Mouse (Mus musculus) granulocyte monocyte progenitor cell, adult 5-6 weeks (primary cell): ENCODE results near the gene Otulin. TPM values are rescaled to one million over a fixed set of nuclear protein-coding genes. Genes with fewer than 3 reads are reported as not detected.

Source experiments
- ATAC-seq: replicated peaks from 2 replicates; pipeline ENCODE4 v1.8.0; 2016; ENCODE audit warnings: mild to moderate bottlenecking, moderate TSS enrichment, inconsistent platforms; ENCODE audit not compliant: poor library complexity, severe bottlenecking
- total RNA-seq, 2 experiments: library from RNA; stranded (forward) in 1 of 2; stranded (reverse) in 1 of 2; fragments of 200-712, 200-1000 nt in 1 of 2; fragments of >200 nt in 1 of 2; fragmentation: Nextera tagmentation in 1 of 2; gene quantifications; 2 replicates each; pipeline ENCODE4 v1.2.3; 2014 to 2017

Otulin gene
- total RNA-seq, 2 experiments from 2014 or later, result 41.3 to 74.2 TPM

DNA sequence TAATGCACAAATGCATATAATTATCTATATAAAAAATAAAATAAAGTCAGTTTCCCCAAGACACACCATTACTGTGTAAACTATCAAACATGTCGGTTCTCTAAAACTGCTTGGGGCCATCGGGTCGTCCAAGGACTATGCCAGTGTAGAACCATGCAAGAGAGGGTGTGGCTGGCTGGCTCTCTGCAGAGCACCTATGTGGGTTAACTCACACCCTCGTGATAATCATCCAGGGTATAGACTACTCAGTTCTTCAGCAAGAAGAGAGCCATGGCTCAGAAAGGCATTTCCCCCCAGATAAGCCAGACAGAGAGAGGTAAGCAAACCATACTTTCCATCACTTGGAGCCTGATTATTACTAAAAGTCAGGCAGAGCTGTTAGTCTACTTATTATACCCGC is 28.6 kb upstream of the Otulin start:
- ATAC-seq, result no peak

DNA sequence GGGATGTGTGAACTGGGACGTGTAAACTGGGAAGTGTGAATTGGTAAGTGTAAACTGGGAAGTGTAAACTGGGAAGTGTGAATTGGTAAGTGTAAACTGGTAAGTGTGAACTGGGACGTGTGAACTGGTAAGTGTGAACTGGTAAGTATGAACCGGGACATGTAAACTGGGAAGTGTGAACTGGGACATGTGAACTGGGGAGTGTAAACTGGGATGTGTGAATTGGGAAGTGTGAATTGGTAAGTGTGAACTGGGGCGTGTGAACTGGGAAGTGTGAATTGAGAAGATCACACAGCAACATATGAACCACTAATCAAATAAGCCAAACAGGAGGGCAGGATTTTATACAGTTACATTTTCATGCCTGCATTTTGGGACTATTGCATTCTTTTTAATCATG is 27.9 kb upstream of the Otulin start:
- no peak for ATAC-seq

GRCm38 (mm10) chr15:27657866-27658265 is 27.4 kb upstream of the Otulin start:
- ATAC-seq, result no peak

GRCm38 (mm10) chr15:27656626-27657025 is 26.1 kb upstream of the Otulin start:
- ATAC-seq, result no peak

DNA sequence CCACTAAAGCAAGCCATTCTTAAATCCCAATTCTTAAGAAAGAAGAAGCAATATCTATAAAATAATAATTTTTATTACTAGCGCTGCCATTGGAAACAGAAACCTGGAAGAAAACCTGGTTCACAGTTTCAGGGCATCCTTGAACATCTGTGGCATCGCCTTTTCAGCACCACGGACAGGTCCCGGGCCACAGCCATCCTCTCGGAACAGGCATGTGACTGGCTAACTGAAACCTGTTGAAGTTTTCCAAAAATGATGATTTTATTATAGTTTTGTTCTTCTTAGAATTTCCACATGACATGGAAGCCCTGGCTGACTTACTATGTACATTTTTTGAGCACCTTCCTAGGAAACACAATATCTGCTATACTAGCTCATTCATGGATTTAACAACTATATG is 24.5 kb upstream of the Otulin start:
- ATAC-seq, result 0 out of 2 replicates have a peak, but pooled peaks have one; percentile 30

- peak; percentile 50; the same call in 1 of the 2 replicates for ATAC-seq
These were observed 17.2 kb upstream of the Otulin start for GRCm38 (mm10) chr15:27647686-27648085.

DNA sequence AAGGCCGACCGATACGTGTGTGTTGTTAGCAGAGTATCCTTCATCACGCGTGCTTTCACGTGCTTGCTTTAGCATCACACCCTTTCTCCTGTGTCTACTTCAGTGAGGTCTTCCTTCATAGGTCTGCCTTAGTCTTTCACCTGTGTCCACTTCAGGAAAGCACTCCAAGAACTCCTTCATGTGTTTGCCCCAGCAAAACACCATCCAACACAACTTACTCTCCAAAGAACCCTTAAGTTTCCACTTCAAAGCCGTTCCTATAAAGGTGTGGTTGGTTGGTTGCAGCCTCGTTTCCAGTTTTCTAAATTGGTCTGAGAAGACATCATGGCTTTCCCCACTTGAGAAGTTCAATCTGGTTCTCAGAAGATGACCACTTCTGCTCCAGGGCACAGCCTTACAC is 16.2 kb upstream of the Otulin start:
- no peak for ATAC-seq

DNA sequence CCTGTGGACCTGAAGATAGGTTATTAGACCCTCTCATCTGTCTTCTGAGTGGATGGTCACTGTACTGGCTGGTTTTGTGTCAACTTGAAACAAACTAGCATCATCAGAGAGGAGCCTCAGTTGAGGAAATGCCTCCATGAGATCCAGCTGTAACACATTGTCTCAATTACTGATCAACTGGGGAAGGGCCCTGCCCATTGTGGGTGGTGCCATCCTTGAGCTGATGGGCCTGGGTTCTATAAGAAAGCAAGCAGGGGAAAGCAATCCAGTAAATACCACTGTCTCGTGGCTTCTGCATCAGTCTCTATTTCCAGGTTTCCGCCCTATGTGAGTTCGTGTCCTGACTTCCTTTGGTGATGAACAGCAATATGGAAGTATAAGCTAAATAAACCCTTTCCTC is 14.8 kb upstream of the Otulin start:
- ATAC-seq, result no peak

DNA sequence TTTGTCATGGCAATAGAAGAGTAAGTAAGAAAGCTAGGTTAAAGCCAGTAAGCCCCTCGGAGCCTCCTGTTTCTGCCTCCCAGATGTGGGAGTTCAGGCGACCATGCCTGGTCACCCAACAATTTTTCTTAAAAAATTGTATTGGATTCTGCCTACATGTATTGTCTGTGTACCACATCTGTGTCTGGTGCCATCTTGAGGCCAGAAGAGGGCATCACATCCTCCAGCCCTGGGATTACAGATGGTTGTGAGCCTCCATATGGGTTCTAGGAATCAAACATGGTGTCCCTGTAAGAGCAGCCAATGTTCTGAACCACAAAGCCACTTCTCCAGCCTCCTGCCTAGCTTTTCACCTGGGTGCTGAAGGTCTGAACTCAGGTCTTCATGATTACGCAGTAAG is 12.4 kb upstream of the Otulin start:
- ATAC-seq, result peak; percentile 90

DNA sequence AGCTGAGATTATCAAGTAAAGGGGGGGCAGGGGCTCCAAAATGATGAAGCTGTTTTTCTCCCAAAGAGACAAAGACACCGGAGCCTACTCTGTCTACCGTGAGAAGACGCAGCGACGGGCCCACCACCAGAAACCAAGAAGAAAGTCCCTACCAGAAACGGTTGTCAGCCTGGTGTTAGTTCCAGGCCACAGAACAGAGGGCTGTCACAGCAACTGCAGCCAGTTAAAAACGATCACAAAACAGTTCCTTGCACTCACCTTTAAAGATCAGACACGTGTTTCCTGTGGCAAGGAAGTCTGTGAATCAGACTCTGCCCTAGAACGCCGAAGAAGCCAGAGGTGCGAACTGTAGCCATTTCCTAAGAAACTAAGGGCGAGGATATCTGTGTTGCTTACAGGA is 10.7 kb upstream of the Otulin start:
- ATAC-seq, result no peak

- ATAC-seq, result no peak
These were observed 3.7 kb upstream of the Otulin start for GRCm38 (mm10) chr15:27633941-27634900.

- ATAC-seq, result 0 out of 2 replicates have a peak, but pooled peaks have one; percentile 1
These were observed 493 bp downstream of the Otulin start for GRCm38 (mm10) chr15:27629800-27630600.

DNA sequence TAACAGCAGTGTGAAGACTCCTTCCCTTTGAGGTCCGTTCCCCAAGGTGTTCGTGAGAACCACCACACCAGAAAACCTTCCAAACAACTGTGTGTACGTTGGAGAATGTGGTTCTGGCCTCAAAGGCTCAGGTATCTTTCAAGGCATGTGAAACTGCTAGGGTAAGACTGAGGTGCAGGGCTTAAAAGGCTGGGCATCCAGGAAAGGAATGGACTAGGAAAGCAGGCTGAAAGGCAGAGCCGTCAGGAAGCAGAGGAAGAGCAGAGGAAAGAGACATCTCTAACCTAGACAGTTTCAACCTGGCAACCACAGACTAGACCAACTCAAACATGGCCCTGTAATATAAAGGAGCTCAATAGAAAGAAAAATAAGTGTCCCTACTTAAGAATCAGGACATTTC is 1.4 kb downstream of the Otulin start:
- no peak for ATAC-seq

GRCm38 (mm10) chr15:27627794-27628193 is 2.7 kb downstream of the Otulin start:
- ATAC-seq, result peak; percentile 42

DNA sequence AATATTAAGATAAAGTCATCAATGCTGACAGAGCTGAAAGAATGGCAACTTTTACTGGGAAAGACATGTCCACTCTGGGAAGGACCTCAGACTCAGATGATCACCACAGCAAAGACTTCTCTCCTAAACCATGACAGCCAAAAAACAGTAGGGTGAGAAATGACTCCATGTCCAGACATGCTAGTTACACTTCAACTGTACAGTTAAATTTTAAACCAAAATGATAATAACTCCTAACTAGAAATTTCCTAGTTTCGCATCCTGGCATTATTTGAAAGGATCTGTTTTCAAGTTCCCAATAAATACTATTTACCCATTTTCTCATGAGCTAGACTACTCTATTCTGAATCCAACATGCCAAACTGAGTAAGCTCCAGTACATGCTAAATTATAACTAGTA is 4.2 kb downstream of the Otulin start:
- ATAC-seq, result no peak

GRCm38 (mm10) chr15:27625890-27626255 is 4.6 kb downstream of the Otulin start:
- ATAC-seq, result no peak

GRCm38 (mm10) chr15:27625014-27625889 is 5.2 kb downstream of the Otulin start:
- ATAC-seq, result peak; percentile 60

GRCm38 (mm10) chr15:27623286-27623685 is 7.2 kb downstream of the Otulin start:
- no peak for ATAC-seq

- ATAC-seq, result peak; percentile 56
These were observed 9.9 kb downstream of the Otulin start for GRCm38 (mm10) chr15:27620475-27621185.

GRCm38 (mm10) chr15:27619683-27620082 is 10.8 kb downstream of the Otulin start:
- no peak for ATAC-seq
